Mouse (Mus musculus) lung, postnatal 10 days (tissue): ENCODE measurements at regions not wholly inside any gene's neighbourhood (a gene's known extent, or its start where the extent isn't known, plus 50 kb on each side); places are given as distances from the start of the nearest gene placed in this dataset.
A peak's percentile ranks its signal among the peaks of the same experiment; 100 is the strongest.

Source experiments
- DNase-seq: peaks from one replicate; pipeline ENCODE4 v3.0.0; 2021

- DNase-seq = no peak
Measured at GRCm38 (mm10) chr8:17782650-17783049, 1195.4 kb downstream of the Defb40 start.

GRCm38 (mm10) chr8:17781559-17782283 lies 1196.3 kb downstream of the Defb40 start:
- no peak for DNase-seq

- no peak for DNase-seq
Measured at GRCm38 (mm10) chr8:17775411-17775810, 1202.6 kb downstream of the Defb40 start.

- DNase-seq = peak; percentile 4
Measured at GRCm38 (mm10) chr8:17773311-17773710, 1204.7 kb downstream of the Defb40 start.

GRCm38 (mm10) chr8:17767441-17768007 lies 1210.5 kb downstream of the Defb40 start:
- no peak for DNase-seq

GRCm38 (mm10) chr8:17724672-17725071 lies 1253.4 kb downstream of the Defb40 start:
- DNase-seq = peak; percentile 3

- DNase-seq = no peak
Measured at GRCm38 (mm10) chr8:17709162-17709561, 1268.9 kb downstream of the Defb40 start.

- peak; percentile 48 for DNase-seq
Measured at GRCm38 (mm10) chr8:17708409-17708808, 1269.6 kb downstream of the Defb40 start.

- no peak for DNase-seq
Measured at GRCm38 (mm10) chr8:17704289-17704688, 1273.8 kb downstream of the Defb40 start.

GRCm38 (mm10) chr8:17700362-17700761 lies 1277.7 kb downstream of the Defb40 start:
- peak; percentile 13 for DNase-seq

GRCm38 (mm10) chr8:17690074-17690848 lies 1287.8 kb downstream of the Defb40 start:
- DNase-seq = peak; percentile 80

GRCm38 (mm10) chr8:17689641-17690040 lies 1288.4 kb downstream of the Defb40 start:
- peak; percentile 21 for DNase-seq

- no peak for DNase-seq
Measured at GRCm38 (mm10) chr8:17687084-17687483, 1291.0 kb downstream of the Defb40 start.

GRCm38 (mm10) chr8:17664371-17665141 lies 1313.5 kb downstream of the Defb40 start:
- DNase-seq = peak; percentile 61

- DNase-seq = no peak
Measured at GRCm38 (mm10) chr8:17659753-17660361, 1318.2 kb downstream of the Defb40 start.

GRCm38 (mm10) chr8:17653786-17654185 lies 1324.3 kb downstream of the Defb40 start:
- DNase-seq = peak; percentile 5

- DNase-seq = no peak
Measured at GRCm38 (mm10) chr8:17647559-17647958, 1330.5 kb downstream of the Defb40 start.

- no peak for DNase-seq
Measured at GRCm38 (mm10) chr8:17621109-17621508, 1356.9 kb downstream of the Defb40 start.

GRCm38 (mm10) chr8:17618846-17619245 lies 1359.2 kb downstream of the Defb40 start:
- no peak for DNase-seq

- no peak for DNase-seq
Measured at GRCm38 (mm10) chr8:17618147-17618546, 1359.9 kb downstream of the Defb40 start.

- DNase-seq = no peak
Measured at GRCm38 (mm10) chr8:17602861-17603260, 1375.2 kb downstream of the Defb40 start.

GRCm38 (mm10) chr8:17598736-17599135 lies 1379.3 kb downstream of the Defb40 start:
- no peak for DNase-seq

GRCm38 (mm10) chr8:17596559-17596958 lies 1381.5 kb downstream of the Defb40 start:
- no peak for DNase-seq
